12 mouse cellular contexts compared by ENCODE assay signal in genomic region chr9:49102328-49102727, GRCm38 (mm10). TPM values are rescaled to one million over a fixed set of nuclear protein-coding genes. Genes with fewer than 3 reads are reported as not detected.
DNase-seq lines count a peak whose midpoint lies in the region; ATAC-seq lines count a peak whose summit lies in the region.
"Had no signal": no experiment of that assay in that cellular context is flagged by ENCODE, and none has a peak within 500 bp of the region (broad histone marks: within the 10 kb centered on the region; RNA-seq: fewer than 3 reads in every experiment).

No protein-coding gene starts in this region.

- peak; percentile 6 for DNase-seq in cerebellum, adult 11-12 months
- DNase-seq in cerebellum, postnatal 4 days (ENCODE audit: low spot score in 2 of 2), result no peak
- peak; percentile 28 for DNase-seq in right cerebral cortex, adult 18-20 months
- no peak for DNase-seq in right cerebral cortex, postnatal 36 days (ENCODE audit: low spot score in 2 of 2)
- peak; percentile 13 to 47 for DNase-seq in layer of hippocampus, postnatal 14 days (ENCODE audit: low spot score in 2 of 2)
- peak; percentile 39 for DNase-seq in telencephalon, adult 2 months (ENCODE audit: low read depth, low spot score)
- DNase-seq in adrenal gland, adult 18-20 months (ENCODE audit: low spot score in 2 of 2), result no peak

- no peak for ATAC-seq in activated CD4-positive, CD25-positive, alpha-beta regulatory T cell, adult 4 months
- ATAC-seq: Patski had no signal

RNA-seq across cellular contexts. Expression of gene Tmprss5, which starts 21.3 kb away (rescaled TPM):
- total RNA-seq in layer of hippocampus, postnatal 14 days (2021), result 1 to 10 TPM in 1 of 2 experiments, under 1 TPM in 1; 0.65 to 1.3 TPM
- polyA plus RNA-seq in activated CD4-positive, CD25-positive, alpha-beta regulatory T cell, adult 4 months (2017; shearing (Covaris generic)), result not detected
- under 1 TPM; 0.50 to 0.51 TPM for total RNA-seq in adrenal gland, adult 18-20 months (2021)
- polyA plus RNA-seq: heart, embryonic 13.5 days; limb, embryonic 12.5 days; myocyte; Patski had no signal

RNA-seq across cellular contexts. Expression of gene Zw10, which starts 46.9 kb away (rescaled TPM):
- total RNA-seq in layer of hippocampus, postnatal 14 days (2021), result 10 to 100 TPM; 15.0 to 15.9 TPM
- 10 to 100 TPM; 33.5 to 38.6 TPM for polyA plus RNA-seq in activated CD4-positive, CD25-positive, alpha-beta regulatory T cell, adult 4 months (2017; shearing (Covaris generic))
- total RNA-seq in adrenal gland, adult 18-20 months (2021), result 10 to 100 TPM; 16.2 to 17.7 TPM

Comparison
In these comparisons a context has a peak if more than half of its experiments do, and no peak if none do; other contexts are left out.
1. DNase-seq: peak in cerebellum, adult 11-12 months (single experiment), right cerebral cortex, adult 18-20 months (single experiment), layer of hippocampus, postnatal 14 days (2 of 2) and telencephalon, adult 2 months (single experiment); none in cerebellum, postnatal 4 days (0 of 2), right cerebral cortex, postnatal 36 days (0 of 2) and adrenal gland, adult 18-20 months (0 of 2).